Mouse (Mus musculus) myocyte (in vitro differentiated cells): ENCODE data around the gene Ankrd53. TPM values are rescaled to one million over a fixed set of nuclear protein-coding genes. Genes with fewer than 3 reads are reported as not detected.

ENCODE experiments used
- H3K27me3 ChIP-seq: one replicate; pipeline ENCODE4 v1.6.1; 2011; ENCODE audit not compliant: control insufficient read depth, insufficient read depth, insufficient read length
- H3K36me3 ChIP-seq: one replicate; pipeline ENCODE4 v1.6.1; 2011; ENCODE audit not compliant: control insufficient read depth, insufficient read depth
- H3K4me2 ChIP-seq: one replicate; pipeline ENCODE4 v1.6.1; 2011; ENCODE audit warnings: low read depth, control low read depth
- H3K4me3 ChIP-seq: one replicate; pipeline ENCODE4 v1.5.1; 2011; ENCODE audit warnings: mild to moderate bottlenecking, control low read depth, moderate library complexity
- H3K79me2 ChIP-seq: one replicate; pipeline ENCODE4 v1.6.1; 2011; ENCODE audit not compliant: control insufficient read depth, insufficient read depth
- H3ac ChIP-seq: one replicate; pipeline ENCODE4 v1.6.1; 2011; ENCODE audit not compliant: control insufficient read depth, insufficient read length
- CEBPB ChIP-seq: IDR thresholded peaks from 2 replicates; pipeline ENCODE4 v1.6.1; 2011; ENCODE audit warnings: mild to moderate bottlenecking, moderate library complexity; ENCODE audit not compliant: poor library complexity, insufficient read depth, severe bottlenecking
- E2F4 ChIP-seq: IDR thresholded peaks from one replicate; pipeline ENCODE4 v1.6.1; 2011; ENCODE audit warnings: mild to moderate bottlenecking, control low read depth, moderate library complexity; ENCODE audit not compliant: insufficient read depth
- MAX ChIP-seq: IDR thresholded peaks from one replicate; pipeline ENCODE4 v1.6.1; 2011; ENCODE audit warnings: low read depth, mild to moderate bottlenecking, control low read depth
- MYOD1 ChIP-seq, 3 experiments: IDR thresholded peaks; one replicate each; pipeline ENCODE4 v1.6.1; 2011; ENCODE audit warnings: control low read depth in 2 of 3, low read depth in 2 of 3, mild to moderate bottlenecking in 2 of 3, moderate library complexity in 1 of 3; ENCODE audit not compliant: insufficient read length in 2 of 3, control insufficient read depth in 1 of 3
- MYOG ChIP-seq, 3 experiments: IDR thresholded peaks; one replicate each; pipeline ENCODE4 v1.6.1; 2011; ENCODE audit warnings: control low read depth in 2 of 3, low read depth in 2 of 3, mild to moderate bottlenecking in 2 of 3; ENCODE audit not compliant: insufficient read length in 2 of 3, control insufficient read depth in 1 of 3, insufficient read depth in 1 of 3
- POLR2A ChIP-seq: IDR thresholded peaks from one replicate; pipeline ENCODE4 v1.6.1; 2011; ENCODE audit warnings: low read depth, mild to moderate bottlenecking, control low read depth, moderate library complexity; ENCODE audit not compliant: insufficient read length
- POLR2AphosphoS2 ChIP-seq: IDR thresholded peaks from one replicate; pipeline ENCODE4 v1.6.1; 2011; ENCODE audit warnings: low read depth, control low read depth; ENCODE audit not compliant: insufficient read length
- REST ChIP-seq: IDR thresholded peaks from one replicate; pipeline ENCODE4 v1.6.1; 2011; ENCODE audit warnings: mild to moderate bottlenecking, control low read depth, moderate library complexity; ENCODE audit not compliant: insufficient read depth, insufficient read length
- SRF ChIP-seq: IDR thresholded peaks from one replicate; pipeline ENCODE4 v1.6.1; 2011; ENCODE audit warnings: low read depth; ENCODE audit not compliant: control insufficient read depth, insufficient read length
- TCF12 ChIP-seq: IDR thresholded peaks from one replicate; pipeline ENCODE4 v1.6.1; 2011; ENCODE audit warnings: mild to moderate bottlenecking, control low read depth; ENCODE audit not compliant: poor library complexity, insufficient read depth, severe bottlenecking
- TCF3 ChIP-seq: IDR thresholded peaks from one replicate; pipeline ENCODE4 v1.6.1; 2011; ENCODE audit warnings: low read depth, control low read depth; ENCODE audit not compliant: insufficient read length
- USF1 ChIP-seq: IDR thresholded peaks from one replicate; pipeline ENCODE4 v1.6.1; 2011; ENCODE audit warnings: low read depth, mild to moderate bottlenecking, control low read depth, moderate library complexity
- polyA plus RNA-seq: library from polyadenylated mRNA; unstranded; fragments of >200 nt; fragmentation: generic; extraction: Trizol; gene quantifications from one replicate; pipeline ENCODE4 v1.2.1, GENCODE M21; 2012; ENCODE audit warnings: missing spikeins

The Ankrd53 gene
- polyA plus RNA-seq, 1 experiment = 0.05 TPM

DNA sequence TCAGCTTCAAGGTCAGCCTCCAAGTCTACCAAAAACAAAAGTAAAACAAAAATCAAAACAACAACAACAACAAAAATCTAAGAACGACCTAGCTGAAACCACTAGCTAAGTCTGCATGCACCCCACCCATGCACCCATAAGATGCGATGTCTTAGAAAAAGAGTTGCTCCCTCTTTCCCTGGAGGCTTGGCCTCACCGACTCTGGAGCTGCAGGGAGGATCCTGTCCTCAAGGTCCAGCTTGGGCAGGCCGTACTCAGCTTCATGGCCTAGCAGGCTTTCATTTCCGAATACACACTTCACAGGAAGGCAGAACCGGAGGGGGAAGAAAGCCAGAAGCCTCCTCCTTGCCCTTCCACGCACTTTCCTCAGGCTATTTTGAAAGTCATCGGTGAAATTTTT, 45.4 kb upstream of the Ankrd53 start:
- H3K27me3 ChIP-seq = peaks cover 83% of the 10 kb centered on the region
- no peaks in the 10 kb centered on the region for H3K36me3 ChIP-seq
- no peak overlapping the region for H3K4me3 ChIP-seq
- no peak overlapping the region for H3K4me2 ChIP-seq
- H3K79me2 ChIP-seq = no peaks in the 10 kb centered on the region
- TF ChIP-seq MYOD1 (IDR thresholded peaks at IDR 0.05; ENCODE audit: control insufficient read depth in 1 of 3, insufficient read length in 2 of 3, low read depth in 2 of 3) = no peak
- TF ChIP-seq REST = no peak
- no peak for TF ChIP-seq POLR2A
- TF ChIP-seq SRF = no peak
- no peak for TF ChIP-seq TCF3
- TF ChIP-seq USF1 = no peak
- TF ChIP-seq MYOG (IDR thresholded peaks at IDR 0.05; ENCODE audit: control insufficient read depth in 1 of 3, insufficient read depth in 1 of 3, insufficient read length in 2 of 3, low read depth in 2 of 3) = no peak
- TF ChIP-seq POLR2AphosphoS2 = no peak
- TF ChIP-seq CEBPB = no peak
- TF ChIP-seq MAX = no peak
- TF ChIP-seq E2F4 = no peak
- no peak for TF ChIP-seq TCF12
- no peak overlapping the region for H3ac ChIP-seq

DNA sequence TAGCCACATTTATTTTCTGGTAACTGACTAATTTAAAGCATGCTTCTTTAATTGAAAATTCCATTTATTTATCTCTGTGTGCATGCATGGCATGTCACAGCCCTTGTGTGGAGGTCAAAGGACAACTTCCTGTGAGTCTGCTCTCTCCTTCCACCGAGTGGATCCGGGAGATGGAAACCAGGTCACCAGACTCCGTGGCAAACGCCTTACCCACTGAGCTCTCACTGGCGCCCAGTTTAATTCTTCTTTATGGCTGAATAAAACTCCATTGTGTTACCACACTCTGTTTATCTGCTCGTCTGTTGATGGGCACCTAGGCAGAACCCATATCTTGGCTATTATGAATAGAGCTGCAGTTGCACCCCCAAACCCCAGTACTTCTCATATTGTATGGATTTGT, 39.9 kb upstream of the Ankrd53 start:
- Histone ChIP-seq H3K27me3 (peaks cover 37% of the 10 kb centered on the region), H3ac (no peak overlapping the region), H3K4me2 (no peak overlapping the region), H3K36me3 (no peaks in the 10 kb centered on the region), H3K4me3 (no peak overlapping the region), H3K79me2 (no peaks in the 10 kb centered on the region)
- TF ChIP-seq MYOG (IDR thresholded peaks at IDR 0.05; ENCODE audit: control insufficient read depth in 1 of 3, insufficient read depth in 1 of 3, insufficient read length in 2 of 3, low read depth in 2 of 3) = no peak
- TF ChIP-seq TCF3 = no peak

GRCm38 (mm10) chr6:83727178-83727577, 35.3 kb upstream of the Ankrd53 start:
- Histone ChIP-seq H3ac (no peak overlapping the region), H3K4me2 (no peak overlapping the region), H3K4me3 (no peak overlapping the region), H3K27me3 (peaks cover 4% of the 10 kb centered on the region), H3K36me3 (no peaks in the 10 kb centered on the region), H3K79me2 (no peaks in the 10 kb centered on the region)
- TF ChIP-seq USF1 = no peak
- TF ChIP-seq POLR2A = no peak
- TF ChIP-seq CEBPB = no peak
- no peak for TF ChIP-seq MAX

DNA sequence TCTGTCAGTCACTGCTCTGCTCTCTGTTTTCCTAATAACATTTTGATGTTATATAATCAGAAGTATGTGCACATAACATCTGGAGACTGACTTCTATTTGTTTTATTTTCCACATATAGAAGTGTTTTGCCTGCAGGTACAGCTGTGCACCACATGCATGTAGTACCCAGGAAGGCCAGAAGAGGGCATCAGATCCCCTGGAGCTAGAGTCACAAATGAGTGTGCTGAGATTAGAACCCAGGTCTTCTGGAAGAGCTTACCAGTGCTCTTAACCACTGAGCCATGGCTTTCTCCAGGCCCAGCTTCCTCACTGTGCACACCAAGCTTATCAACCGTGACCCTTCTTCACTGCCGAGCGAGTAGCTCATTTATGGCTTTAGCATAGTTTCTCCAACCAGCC, 34.0 kb upstream of the Ankrd53 start:
- TF ChIP-seq E2F4 (no peak), TCF3 (no peak), MAX (no peak), MYOG (IDR thresholded peaks at IDR 0.05; ENCODE audit: control insufficient read depth in 1 of 3, insufficient read depth in 1 of 3, insufficient read length in 2 of 3, low read depth in 2 of 3) (no peak)
- Histone ChIP-seq H3K4me3 (no peak overlapping the region), H3K36me3 (no peaks in the 10 kb centered on the region), H3K27me3 (peaks cover 10% of the 10 kb centered on the region), H3ac (no peak overlapping the region), H3K79me2 (no peaks in the 10 kb centered on the region), H3K4me2 (no peak overlapping the region)

- TF ChIP-seq SRF = no peak
- TF ChIP-seq CEBPB = no peak
- no peak for TF ChIP-seq POLR2AphosphoS2
- TF ChIP-seq MAX = no peak
- TF ChIP-seq USF1 = no peak
- TF ChIP-seq TCF12 = no peak
- TF ChIP-seq POLR2A = no peak
- TF ChIP-seq MYOD1 (IDR thresholded peaks at IDR 0.05; ENCODE audit: control insufficient read depth in 1 of 3, insufficient read length in 2 of 3, low read depth in 2 of 3) = no peak
- TF ChIP-seq TCF3 = no peak
- no peak for TF ChIP-seq MYOG (IDR thresholded peaks at IDR 0.05; ENCODE audit: control insufficient read depth in 1 of 3, insufficient read depth in 1 of 3, insufficient read length in 2 of 3, low read depth in 2 of 3)
- no peak for TF ChIP-seq E2F4
- no peak for TF ChIP-seq REST
- no peak overlapping the region for H3K4me3 ChIP-seq
- H3ac ChIP-seq = no peak overlapping the region
- H3K27me3 ChIP-seq = peaks cover 10% of the 10 kb centered on the region
- no peaks in the 10 kb centered on the region for H3K36me3 ChIP-seq
- H3K79me2 ChIP-seq = no peaks in the 10 kb centered on the region
- H3K4me2 ChIP-seq = no peak overlapping the region
Observed at GRCm38 (mm10) chr6:83729350-83729970, 33.0 kb upstream of the Ankrd53 start.
